In genomic region chr8:88273051-88273430, GRCm38 (mm10) we compare ENCODE assay signal across 9 mouse cellular contexts. TPM values are rescaled to one million over a fixed set of nuclear protein-coding genes. Genes with fewer than 3 reads are reported as not detected.
DNase-seq lines count a peak whose midpoint lies in the region; ATAC-seq and TF ChIP-seq lines count a peak whose summit lies in the region.
"Had no signal": no experiment of that assay in that cellular context is flagged by ENCODE, and none has a peak within 500 bp of the region (broad histone marks: within the 10 kb centered on the region; RNA-seq: fewer than 3 reads in every experiment).

No protein-coding gene starts in this region.

- H3K27me3 ChIP-seq in lung, embryonic 14.5 days (ENCODE audit: insufficient read depth, low read length) = peaks cover 9% of the 10 kb centered on the region; the same call in 1 of the 2 replicates
- H3K27me3 ChIP-seq in intestine, embryonic 16.5 days (replicated peaks; ENCODE audit: control insufficient read depth, insufficient read depth, low read length) = peaks cover 14% of the 10 kb centered on the region
- H3K27me3 ChIP-seq in neural tube, embryonic 13.5 days = peaks cover 34% of the 10 kb centered on the region

- 0 out of 2 replicates have a peak, but pooled peaks have one; percentile 2 for ATAC-seq in lung, embryonic 14.5 days (ENCODE audit: insufficient read depth)
- no peak for ATAC-seq in intestine, embryonic 16.5 days
- no peak for ATAC-seq in neural tube, embryonic 13.5 days (ENCODE audit: low read depth)

- peak overlapping the region; percentile 92 for H3K4me2 ChIP-seq in lung, embryonic 14.5 days
- peak overlapping the region; percentile 97 for H3K4me2 ChIP-seq in intestine, embryonic 16.5 days (ENCODE audit: low read depth, low read length)
- peak overlapping the region; percentile 90 for H3K4me2 ChIP-seq in neural tube, embryonic 13.5 days

- no peak for TF ChIP-seq POLR2A in embryonic fibroblast, embryonic 13.5 days (IDR thresholded peaks at IDR 0.05; ENCODE audit: low read depth, low read length)

- peak overlapping the region; percentile 65 for H3K9ac ChIP-seq in lung, embryonic 14.5 days
- H3K9ac ChIP-seq in intestine, embryonic 16.5 days (ENCODE audit: low read depth, low read length) = peak overlapping the region; percentile 66
- peak overlapping the region; percentile 71 for H3K9ac ChIP-seq in neural tube, embryonic 13.5 days

- no peaks in the 10 kb centered on the region for H3K9me3 ChIP-seq in lung, embryonic 14.5 days (ENCODE audit: low read depth, low read length)
- H3K9me3 ChIP-seq in intestine, embryonic 16.5 days (ENCODE audit: control insufficient read depth, low read length) = no peaks in the 10 kb centered on the region
- no peaks in the 10 kb centered on the region for H3K9me3 ChIP-seq in neural tube, embryonic 13.5 days

- no peak overlapping the region for H3K27ac ChIP-seq in lung, embryonic 14.5 days (ENCODE audit: low read depth)
- H3K27ac ChIP-seq in embryonic fibroblast, embryonic 13.5 days (ENCODE audit: insufficient read depth, low read length) = no peak overlapping the region
- no peak overlapping the region for H3K27ac ChIP-seq in intestine, embryonic 16.5 days (ENCODE audit: low read length)
- no peak overlapping the region for H3K27ac ChIP-seq in neural tube, embryonic 13.5 days (replicated peaks)

- 66% methylated on average over 7 of the region's 7 CpGs for WGBS in lung, embryonic 14.5 days
- WGBS in intestine, embryonic 16.5 days = 74% methylated on average over 7 of the region's 7 CpGs
- 63% methylated on average over 7 of the region's 7 CpGs for WGBS in neural tube, embryonic 13.5 days

- no peak for TF ChIP-seq CTCF in lung, embryonic 14.5 days (IDR thresholded peaks at IDR 0.05; ENCODE audit: low read depth)
- TF ChIP-seq CTCF in embryonic fibroblast, embryonic 13.5 days (IDR thresholded peaks at IDR 0.05; ENCODE audit: borderline replicate concordance, insufficient read depth, low read length) = no peak

- H3K4me3 ChIP-seq in lung, embryonic 14.5 days (ENCODE audit: low read depth, low read length) = peak overlapping the region; percentile 46
- H3K4me3 ChIP-seq in embryonic fibroblast, embryonic 13.5 days (ENCODE audit: insufficient read depth, low read length) = peak overlapping the region; percentile 36
- peak overlapping the region; percentile 45; the same call in 1 of the 2 replicates for H3K4me3 ChIP-seq in intestine, embryonic 16.5 days (ENCODE audit: low read length)
- peak overlapping the region; percentile 45 for H3K4me3 ChIP-seq in neural tube, embryonic 13.5 days

- DNase-seq in lung, embryonic 14.5 days = no peak
- no peak for DNase-seq in lung, postnatal 25 days (ENCODE audit: low spot score)
- DNase-seq in cerebellum, postnatal 36 days = no peak
- no peak for DNase-seq in cerebellum, postnatal 10 days
- no peak for DNase-seq in thymus, postnatal 0 days (ENCODE audit: low spot score)
- DNase-seq: adrenal gland, adult 8-10 months had no signal

- H3K36me3 ChIP-seq in lung, embryonic 14.5 days (ENCODE audit: insufficient read depth) = no peaks in the 10 kb centered on the region
- no peaks in the 10 kb centered on the region for H3K36me3 ChIP-seq in intestine, embryonic 16.5 days (ENCODE audit: control insufficient read depth, insufficient read depth, low read length)
- no peaks in the 10 kb centered on the region for H3K36me3 ChIP-seq in neural tube, embryonic 13.5 days

- peaks cover 12% of the 10 kb centered on the region; the same call in 1 of the 2 replicates for H3K4me1 ChIP-seq in lung, embryonic 14.5 days (ENCODE audit: insufficient read depth)
- no peaks in the 10 kb centered on the region for H3K4me1 ChIP-seq in embryonic fibroblast, embryonic 13.5 days (ENCODE audit: control insufficient read depth, insufficient read depth, low read length)
- peaks cover 7% of the 10 kb centered on the region for H3K4me1 ChIP-seq in intestine, embryonic 16.5 days (ENCODE audit: control insufficient read depth, insufficient read depth, low read length)
- H3K4me1 ChIP-seq in neural tube, embryonic 13.5 days (replicated peaks) = peaks cover 10% of the 10 kb centered on the region

RNA-seq across cellular contexts. Expression of gene Adcy7, which starts 0.8 kb away (rescaled TPM):
- 11.3 and 12.4 TPM in 2 replicates for polyA plus RNA-seq in lung, embryonic 14.5 days (2014; fragmentation: Nextera tagmentation; extraction: Ambion mirVana)
- 13.3 and 16.1 TPM in 2 replicates for polyA plus RNA-seq in embryonic fibroblast, embryonic 13.5 days (2011; ENCODE audit: insufficient read length, low read depth, missing spikeins)
- 2.7 and 2.9 TPM in 2 replicates for polyA plus RNA-seq in intestine, embryonic 16.5 days (2015; fragmentation: Nextera tagmentation; extraction: Ambion mirVana)
- 2.5 and 3.2 TPM in 2 replicates for polyA plus RNA-seq in neural tube, embryonic 13.5 days (2015; fragmentation: Nextera tagmentation; extraction: Ambion mirVana)
- polyA plus RNA-seq in thymus, postnatal 0 days (2015; fragmentation: Nextera tagmentation; extraction: Ambion mirVana) = 16.2 and 21.1 TPM in 2 replicates
